8 mouse cellular contexts compared by ENCODE assay signal in genomic region chr13:53309661-53310160, GRCm38 (mm10). TPM values are rescaled to one million over a fixed set of nuclear protein-coding genes. Genes with fewer than 3 reads are reported as not detected.
DNase-seq lines count a peak whose midpoint lies in the region; ATAC-seq lines count a peak whose summit lies in the region.

No protein-coding gene starts in this region.

- H3K36me3 ChIP-seq in midbrain, embryonic 12.5 days, result no peaks in the 10 kb centered on the region
- no peaks in the 10 kb centered on the region for H3K36me3 ChIP-seq in stomach, embryonic 16.5 days (ENCODE audit: control insufficient read depth, insufficient read depth, low read length)

- H3K4me3 ChIP-seq in midbrain, embryonic 12.5 days, result peak overlapping the region; percentile 21
- H3K4me3 ChIP-seq in stomach, embryonic 16.5 days (replicated peaks; ENCODE audit: low read length), result peak overlapping the region; percentile 30

- DNase-seq in heart, adult 18-20 months, result peak; percentile 24 to 27
- no peak for DNase-seq in heart, adult 8-10 months (ENCODE audit: low spot score)
- DNase-seq in frontal cortex, adult 2 months (ENCODE audit: extremely low spot score in 1 of 2, low spot score in 1 of 2), result peak; percentile 11 to 53
- DNase-seq in hindlimb bud, embryonic 11.5 days (ENCODE audit: extremely low spot score, low read depth, low spot score), result peak; percentile 93
- DNase-seq in left cerebral cortex, adult 8-10 months (ENCODE audit: low spot score in 2 of 2), result peak; percentile 15 to 21

- H3K4me1 ChIP-seq in midbrain, embryonic 12.5 days, result peaks cover 13% of the 10 kb centered on the region
- peaks cover 11% of the 10 kb centered on the region for H3K4me1 ChIP-seq in stomach, embryonic 16.5 days (ENCODE audit: control insufficient read depth, insufficient read depth, low read length)

- peak; percentile 60 for ATAC-seq in midbrain, embryonic 12.5 days (ENCODE audit: low FRiP score, low read depth)
- peak; percentile 85 for ATAC-seq in stomach, embryonic 16.5 days (ENCODE audit: insufficient read depth, low FRiP score)
- no peak for ATAC-seq in megakaryocyte-erythroid progenitor cell, adult 5-6 weeks (replicated peaks; ENCODE audit: low FRiP score, low TSS enrichment, poor library complexity, severe bottlenecking)

- no peaks in the 10 kb centered on the region for H3K9me3 ChIP-seq in midbrain, embryonic 12.5 days
- no peaks in the 10 kb centered on the region for H3K9me3 ChIP-seq in stomach, embryonic 16.5 days (replicated peaks; ENCODE audit: control insufficient read depth, low read length)

- 0 out of 2 replicates have a peak overlapping the region, but pooled peaks have one; percentile 25 for H3K27ac ChIP-seq in midbrain, embryonic 12.5 days (replicated peaks)
- peak overlapping the region; percentile 80 for H3K27ac ChIP-seq in stomach, embryonic 16.5 days (ENCODE audit: low read length)

- H3K4me2 ChIP-seq in midbrain, embryonic 12.5 days (replicated peaks), result peak overlapping the region; percentile 49
- H3K4me2 ChIP-seq in stomach, embryonic 16.5 days (ENCODE audit: low read depth, low read length), result peak overlapping the region; percentile 53

- WGBS in midbrain, embryonic 12.5 days, result 3% methylated on average over 15 of the region's 15 CpGs
- 2% methylated on average over 15 of the region's 15 CpGs for WGBS in stomach, embryonic 16.5 days

- H3K27me3 ChIP-seq in midbrain, embryonic 12.5 days, result no peaks in the 10 kb centered on the region; the same call in 1 of the 2 replicates
- no peaks in the 10 kb centered on the region for H3K27me3 ChIP-seq in stomach, embryonic 16.5 days (ENCODE audit: control insufficient read depth, insufficient read depth, low read length)

- peak overlapping the region; percentile 41; the same call in 1 of the 2 replicates for H3K9ac ChIP-seq in midbrain, embryonic 12.5 days (replicated peaks)
- peak overlapping the region; percentile 51 for H3K9ac ChIP-seq in stomach, embryonic 16.5 days (ENCODE audit: low read length)

RNA-seq across cellular contexts. Expression of gene Ror2, which starts 23.8 kb away (rescaled TPM):
- 1 to 10 TPM; 1.0 to 1.4 TPM for total RNA-seq in heart, adult 18-20 months (2021)
- 1 to 10 TPM in 3 of 4 experiments, under 1 TPM in 1; 0.72 to 1.2 (median 1.0) TPM for total RNA-seq in heart, adult 8-10 months (2022)
- 1.2 and 1.4 TPM in 2 replicates for polyA plus RNA-seq in frontal cortex, adult 2 months (2012; rRNA removed)
- total RNA-seq in left cerebral cortex, adult 8-10 months (2022), result 1 to 10 TPM in 2 of 4 experiments, under 1 TPM in 2; 0.70 to 1.2 (median 0.99) TPM
- polyA plus RNA-seq in midbrain, embryonic 12.5 days (2016; fragmentation: Nextera tagmentation; extraction: Ambion mirVana), result 9.7 and 11.7 TPM in 2 replicates
- 12.0 and 13.5 TPM in 2 replicates for polyA plus RNA-seq in stomach, embryonic 16.5 days (2015; fragmentation: Nextera tagmentation; extraction: Ambion mirVana)
- total RNA-seq in megakaryocyte-erythroid progenitor cell, adult 5-6 weeks (2014; fragmentation: Nextera tagmentation), result not detected in 2 replicates
- not detected in 2 replicates for total RNA-seq in megakaryocyte-erythroid progenitor cell, adult 5-6 weeks (2017)
